Mouse (Mus musculus): Measurements from ENCODE around the gene Nr2e3.

GRCm38 (mm10) chr9:59951943-59952342, 8.5 kb downstream of the Nr2e3 start:
- TF ChIP-seq CTCF (IDR thresholded peaks at IDR 0.05; ENCODE audit: insufficient read depth, low read depth, low read length), result no peak
- TF ChIP-seq POLR2A (IDR thresholded peaks at IDR 0.05; ENCODE audit: insufficient read depth, low read depth, low read length), result no peak

All from olfactory bulb, adult 2 months (tissue).